Mouse (Mus musculus): ENCODE data around the gene Zfp800. TPM values are rescaled to one million over a fixed set of nuclear protein-coding genes. Genes with fewer than 3 reads are reported as not detected.

Zfp800 gene
- total and polyA plus RNA-seq, 3 experiments = 95.3 to 235 (median 122) TPM

- no peak for ATAC-seq (ENCODE audit: extremely low read depth, insufficient number of reproducible peaks, low FRiP score, poor library complexity, severe bottlenecking)
- Histone ChIP-seq H3K36me3 (replicated peaks) (no peaks in the 10 kb centered on the region), H3K4me1 (ENCODE audit: insufficient read depth, low read depth, low read length) (no peaks in the 10 kb centered on the region), H3K9me3 (replicated peaks) (no peaks in the 10 kb centered on the region), H3K4me3 (ENCODE audit: low read depth, low read length) (no peak overlapping the region), H3K27me3 (ENCODE audit: insufficient read depth, low read length) (no peaks in the 10 kb centered on the region; the same call in 1 of the 2 replicates)
- TF ChIP-seq TAL1 (conservative IDR thresholded peaks at IDR 0.05; ENCODE audit: low read depth, low read length) = no peak
- TF ChIP-seq GATA2 (IDR thresholded peaks at IDR 0.05; ENCODE audit: borderline replicate concordance, low read depth, low read length) = no peak
- no peak for TF ChIP-seq POLR2AphosphoS5 (IDR thresholded peaks at IDR 0.05; ENCODE audit: insufficient replicate concordance, low read depth, low read length)
- no peak for TF ChIP-seq CTCF (IDR thresholded peaks at IDR 0.05; ENCODE audit: low read depth, low read length)
- TF ChIP-seq GATA1 (IDR thresholded peaks at IDR 0.05; ENCODE audit: borderline replicate concordance, low read length) = no peak
- no peak for DNase-seq (ENCODE audit: low spot score)
Measured at GRCm38 (mm10) chr6:28342863-28343262, 54.9 kb downstream of the Zfp800 start.

GRCm38 (mm10) chr6:28341174-28341573 is 56.6 kb downstream of the Zfp800 start:
- Histone ChIP-seq H3K36me3 (replicated peaks) (no peaks in the 10 kb centered on the region), H3K27me3 (ENCODE audit: insufficient read depth, low read length) (no peaks in the 10 kb centered on the region; the same call in 1 of the 2 replicates), H3K4me3 (ENCODE audit: low read depth, low read length) (no peak overlapping the region), H3K9me3 (replicated peaks) (no peaks in the 10 kb centered on the region), H3K4me1 (ENCODE audit: insufficient read depth, low read depth, low read length) (no peaks in the 10 kb centered on the region)
- ATAC-seq (ENCODE audit: extremely low read depth, insufficient number of reproducible peaks, low FRiP score, poor library complexity, severe bottlenecking) (no peak), DNase-seq (ENCODE audit: low spot score) (no peak)
- TF ChIP-seq TAL1 (conservative IDR thresholded peaks at IDR 0.05; ENCODE audit: low read depth, low read length) (no peak), POLR2AphosphoS5 (IDR thresholded peaks at IDR 0.05; ENCODE audit: insufficient replicate concordance, low read depth, low read length) (no peak), GATA2 (IDR thresholded peaks at IDR 0.05; ENCODE audit: borderline replicate concordance, low read depth, low read length) (no peak), CTCF (IDR thresholded peaks at IDR 0.05; ENCODE audit: low read depth, low read length) (no peak), GATA1 (IDR thresholded peaks at IDR 0.05; ENCODE audit: borderline replicate concordance, low read length) (no peak)

- no peaks in the 10 kb centered on the region for H3K9me3 ChIP-seq (replicated peaks)
- H3K36me3 ChIP-seq (replicated peaks) = no peaks in the 10 kb centered on the region
- H3K4me1 ChIP-seq (ENCODE audit: insufficient read depth, low read depth, low read length) = no peaks in the 10 kb centered on the region
- peaks cover 2% of the 10 kb centered on the region; the same call in 1 of the 2 replicates for H3K27me3 ChIP-seq (ENCODE audit: insufficient read depth, low read length)
- DNase-seq (ENCODE audit: low spot score) (no peak), ATAC-seq (ENCODE audit: extremely low read depth, insufficient number of reproducible peaks, low FRiP score, poor library complexity, severe bottlenecking) (no peak)
- TF ChIP-seq TAL1 (conservative IDR thresholded peaks at IDR 0.05; ENCODE audit: low read depth, low read length) = no peak
- TF ChIP-seq POLR2AphosphoS5 (IDR thresholded peaks at IDR 0.05; ENCODE audit: insufficient replicate concordance, low read depth, low read length) = no peak
- TF ChIP-seq GATA1 (IDR thresholded peaks at IDR 0.05; ENCODE audit: borderline replicate concordance, low read length) = no peak
- TF ChIP-seq CTCF (IDR thresholded peaks at IDR 0.05; ENCODE audit: low read depth, low read length) = no peak
- TF ChIP-seq GATA2 (IDR thresholded peaks at IDR 0.05; ENCODE audit: borderline replicate concordance, low read depth, low read length) = no peak
- no peak overlapping the region for H3K4me3 ChIP-seq (ENCODE audit: low read depth, low read length)
Measured at GRCm38 (mm10) chr6:28339410-28339809, 58.4 kb downstream of the Zfp800 start.

GRCm38 (mm10) chr6:28333696-28334095 is 64.1 kb downstream of the Zfp800 start:
- Histone ChIP-seq H3K4me3 (ENCODE audit: low read depth, low read length) (no peak overlapping the region), H3K36me3 (replicated peaks) (no peaks in the 10 kb centered on the region), H3K27me3 (ENCODE audit: insufficient read depth, low read length) (peaks cover 18% of the 10 kb centered on the region), H3K4me1 (ENCODE audit: insufficient read depth, low read depth, low read length) (no peaks in the 10 kb centered on the region), H3K9me3 (replicated peaks) (no peaks in the 10 kb centered on the region)
- DNase-seq (ENCODE audit: low spot score) = no peak
- no peak for ATAC-seq (ENCODE audit: extremely low read depth, insufficient number of reproducible peaks, low FRiP score, poor library complexity, severe bottlenecking)
- TF ChIP-seq POLR2AphosphoS5 (IDR thresholded peaks at IDR 0.05; ENCODE audit: insufficient replicate concordance, low read depth, low read length) (no peak), TAL1 (conservative IDR thresholded peaks at IDR 0.05; ENCODE audit: low read depth, low read length) (no peak), GATA2 (IDR thresholded peaks at IDR 0.05; ENCODE audit: borderline replicate concordance, low read depth, low read length) (no peak), CTCF (IDR thresholded peaks at IDR 0.05; ENCODE audit: low read depth, low read length) (no peak), GATA1 (IDR thresholded peaks at IDR 0.05; ENCODE audit: borderline replicate concordance, low read length) (no peak)

- Histone ChIP-seq H3K4me3 (ENCODE audit: low read depth, low read length) (no peak overlapping the region), H3K27me3 (ENCODE audit: insufficient read depth, low read length) (peaks cover 20% of the 10 kb centered on the region), H3K4me1 (ENCODE audit: insufficient read depth, low read depth, low read length) (no peaks in the 10 kb centered on the region), H3K36me3 (replicated peaks) (no peaks in the 10 kb centered on the region), H3K9me3 (replicated peaks) (no peaks in the 10 kb centered on the region)
- TF ChIP-seq TAL1 (conservative IDR thresholded peaks at IDR 0.05; ENCODE audit: low read depth, low read length) = no peak
- TF ChIP-seq GATA2 (IDR thresholded peaks at IDR 0.05; ENCODE audit: borderline replicate concordance, low read depth, low read length) = no peak
- TF ChIP-seq POLR2AphosphoS5 (IDR thresholded peaks at IDR 0.05; ENCODE audit: insufficient replicate concordance, low read depth, low read length) = no peak
- no peak for DNase-seq (ENCODE audit: low spot score)
- no peak for ATAC-seq (ENCODE audit: extremely low read depth, insufficient number of reproducible peaks, low FRiP score, poor library complexity, severe bottlenecking)
Measured at GRCm38 (mm10) chr6:28332546-28332945, 65.3 kb downstream of the Zfp800 start.

- ATAC-seq (ENCODE audit: extremely low read depth, insufficient number of reproducible peaks, low FRiP score, poor library complexity, severe bottlenecking) (no peak), DNase-seq (ENCODE audit: low spot score) (no peak)
- TF ChIP-seq TAL1 (conservative IDR thresholded peaks at IDR 0.05; ENCODE audit: low read depth, low read length) (no peak), CTCF (IDR thresholded peaks at IDR 0.05; ENCODE audit: low read depth, low read length) (no peak), GATA2 (IDR thresholded peaks at IDR 0.05; ENCODE audit: borderline replicate concordance, low read depth, low read length) (no peak), POLR2AphosphoS5 (IDR thresholded peaks at IDR 0.05; ENCODE audit: insufficient replicate concordance, low read depth, low read length) (no peak), GATA1 (IDR thresholded peaks at IDR 0.05; ENCODE audit: borderline replicate concordance, low read length) (no peak)
- H3K27me3 ChIP-seq (ENCODE audit: insufficient read depth, low read length) = peaks cover 18% of the 10 kb centered on the region
- H3K4me1 ChIP-seq (ENCODE audit: insufficient read depth, low read depth, low read length) = no peaks in the 10 kb centered on the region
- H3K9me3 ChIP-seq (replicated peaks) = no peaks in the 10 kb centered on the region
- H3K36me3 ChIP-seq (replicated peaks) = no peaks in the 10 kb centered on the region
- H3K4me3 ChIP-seq (ENCODE audit: low read depth, low read length) = no peak overlapping the region
Measured at GRCm38 (mm10) chr6:28329815-28330214, 68.0 kb downstream of the Zfp800 start.
